Mouse (Mus musculus): Measurements from ENCODE around the gene Jpt1.
"Not testable (repeated sequence)": the region's sequence is repeated elsewhere in the genome, so short reads cannot be mapped to it uniquely, and the experiment has no call there.

The Jpt1 gene

DNA sequence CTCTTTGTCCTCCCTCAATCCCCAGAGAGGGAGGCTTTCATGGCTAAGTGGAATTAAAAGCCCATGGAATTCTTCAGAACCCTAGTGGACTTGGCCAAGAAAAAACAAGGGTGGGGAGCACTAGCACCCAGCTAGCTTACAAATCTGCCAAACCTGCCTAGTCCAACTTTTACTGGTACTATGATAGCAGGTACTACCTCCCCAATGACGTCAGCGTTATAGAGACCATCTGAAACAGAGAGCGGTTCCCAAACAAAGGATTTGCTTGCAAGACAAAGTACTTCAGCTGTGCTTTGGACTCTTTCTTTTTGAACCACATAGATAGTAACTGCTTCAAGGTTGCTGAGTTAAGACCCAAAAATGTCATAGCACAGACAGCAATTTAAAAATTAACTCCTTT, 2.2 kb downstream of the Jpt1 start:
- DNase-seq: no peak

GRCm38 (mm10) chr11:115511121-115511520, 3.1 kb downstream of the Jpt1 start:
- no peak for DNase-seq

DNA sequence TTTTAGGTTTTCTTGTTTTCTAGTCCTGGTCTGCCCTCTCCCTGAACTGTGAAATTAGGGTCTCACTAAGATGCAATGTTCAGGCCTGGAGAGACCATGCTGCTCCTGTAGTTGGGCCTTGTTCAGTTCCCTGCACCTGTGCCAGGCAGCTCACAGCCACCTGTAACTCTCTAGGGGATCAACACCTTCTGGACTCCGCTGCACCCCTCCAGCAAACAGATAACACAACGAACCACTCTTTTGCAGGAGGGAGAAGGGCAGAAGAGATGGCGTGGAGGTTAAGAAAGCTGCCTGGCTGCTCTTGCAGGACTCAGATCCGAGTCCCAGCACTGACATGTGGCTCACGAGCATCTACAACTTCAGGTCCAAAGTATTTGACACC, 3.7 kb downstream of the Jpt1 start:
- DNase-seq: no peak

DNA sequence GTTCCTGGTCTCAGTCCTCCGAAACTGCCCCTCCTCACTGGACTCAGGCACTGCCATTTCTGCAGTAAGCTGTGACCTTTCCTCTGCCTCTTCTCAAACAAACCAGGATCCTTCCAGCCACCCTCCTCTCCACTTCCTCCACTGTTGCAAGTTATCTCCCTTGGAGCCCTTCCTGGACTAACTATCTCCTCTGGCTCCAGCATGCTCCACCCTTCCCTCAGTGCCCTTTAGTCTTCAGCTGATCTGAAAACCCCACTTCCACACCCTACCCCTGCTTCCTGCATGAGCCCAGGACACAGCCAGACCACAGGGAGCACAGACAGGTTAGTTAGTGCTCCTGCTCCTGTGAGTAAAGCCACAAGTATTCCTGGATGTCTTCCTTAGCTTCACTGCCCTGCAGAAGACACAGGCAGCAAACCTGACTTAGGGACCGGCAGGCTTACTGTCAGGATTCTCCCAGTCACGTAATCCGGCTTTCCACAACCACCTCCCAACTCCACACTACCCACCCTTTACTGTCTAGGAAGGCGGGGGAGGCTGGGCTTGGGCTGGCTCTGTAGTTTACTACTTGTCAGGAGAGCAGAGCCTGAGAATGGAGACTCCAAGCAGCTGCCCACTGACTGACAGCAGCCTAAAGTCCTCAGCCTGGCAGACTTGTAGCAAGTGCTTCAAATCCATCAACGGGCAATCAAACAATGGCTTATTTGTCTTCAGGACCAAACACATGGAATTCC, 4.2 kb downstream of the Jpt1 start:
- DNase-seq: no peak

DNA sequence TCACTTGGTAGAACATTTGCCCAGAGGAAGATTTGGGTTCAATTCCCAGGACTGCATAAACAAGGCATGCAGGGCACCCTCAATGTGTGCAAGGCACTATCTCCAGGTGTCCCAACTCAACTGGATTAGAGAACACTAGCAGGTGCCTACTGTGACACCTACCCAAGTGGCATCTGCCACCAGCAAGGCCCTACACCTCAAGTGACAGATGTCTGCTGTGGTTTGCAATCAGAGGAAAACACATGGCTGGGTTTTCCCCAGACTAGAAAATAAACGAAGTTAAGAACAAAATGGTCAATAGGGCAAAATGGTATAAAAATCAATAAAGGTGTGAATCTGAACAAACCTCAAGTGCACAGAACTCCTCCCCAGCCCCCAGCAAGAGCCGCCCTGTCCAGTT, 6.1 kb downstream of the Jpt1 start:
- DNase-seq: no peak

GRCm38 (mm10) chr11:115506586-115506985, 7.6 kb downstream of the Jpt1 start:
- no peak for DNase-seq

DNA sequence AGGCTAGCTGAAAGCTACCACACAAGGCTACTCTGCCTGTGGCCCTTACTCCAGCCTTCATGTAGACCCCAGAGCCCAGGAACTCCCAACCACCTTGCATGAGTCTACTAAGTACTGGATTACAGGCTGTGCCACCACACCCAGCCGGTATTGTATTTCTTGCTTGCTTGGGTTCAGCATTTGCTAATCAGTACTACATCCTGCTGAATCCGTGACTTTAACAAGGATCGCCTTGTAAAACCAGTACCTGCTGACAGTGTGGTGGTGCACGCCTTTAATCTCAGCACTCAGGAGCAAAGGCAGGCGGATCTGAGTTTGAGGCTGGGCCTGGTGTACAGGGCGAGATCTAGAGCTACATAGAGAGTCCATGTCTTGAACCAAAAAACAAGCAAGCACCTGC, 11.6 kb downstream of the Jpt1 start:
- DNase-seq: no peak

DNA sequence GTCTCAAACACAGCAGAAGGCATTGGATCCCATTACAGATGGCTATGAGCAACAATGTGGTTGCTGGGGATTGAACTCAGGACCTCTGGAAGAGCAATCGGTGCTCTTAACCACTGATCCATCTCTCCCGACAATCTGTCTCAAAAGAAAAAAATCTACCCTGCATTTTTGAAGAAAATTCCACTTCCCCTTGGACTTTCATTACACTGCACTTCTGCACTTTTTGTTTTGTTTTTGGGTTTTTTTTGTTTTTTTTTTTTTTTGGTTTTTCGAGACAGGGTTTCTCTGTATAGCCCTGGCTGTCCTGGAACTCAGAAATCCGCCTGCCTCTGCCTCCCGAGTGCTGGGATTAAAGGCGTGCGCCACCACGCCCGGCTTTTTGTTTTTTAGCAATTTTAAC, 17.6 kb downstream of the Jpt1 start:
- DNase-seq: not testable (repeated sequence)

- no peak for DNase-seq
These were observed 21.8 kb downstream of the Jpt1 start for GRCm38 (mm10) chr11:115492387-115492786.

GRCm38 (mm10) chr11:115491356-115492083, 22.7 kb downstream of the Jpt1 start, which contains the start of gene Nt5c:
Nt5c (minus strand) TSS chr11:115491862.
- peak; percentile 88 for DNase-seq

DNA sequence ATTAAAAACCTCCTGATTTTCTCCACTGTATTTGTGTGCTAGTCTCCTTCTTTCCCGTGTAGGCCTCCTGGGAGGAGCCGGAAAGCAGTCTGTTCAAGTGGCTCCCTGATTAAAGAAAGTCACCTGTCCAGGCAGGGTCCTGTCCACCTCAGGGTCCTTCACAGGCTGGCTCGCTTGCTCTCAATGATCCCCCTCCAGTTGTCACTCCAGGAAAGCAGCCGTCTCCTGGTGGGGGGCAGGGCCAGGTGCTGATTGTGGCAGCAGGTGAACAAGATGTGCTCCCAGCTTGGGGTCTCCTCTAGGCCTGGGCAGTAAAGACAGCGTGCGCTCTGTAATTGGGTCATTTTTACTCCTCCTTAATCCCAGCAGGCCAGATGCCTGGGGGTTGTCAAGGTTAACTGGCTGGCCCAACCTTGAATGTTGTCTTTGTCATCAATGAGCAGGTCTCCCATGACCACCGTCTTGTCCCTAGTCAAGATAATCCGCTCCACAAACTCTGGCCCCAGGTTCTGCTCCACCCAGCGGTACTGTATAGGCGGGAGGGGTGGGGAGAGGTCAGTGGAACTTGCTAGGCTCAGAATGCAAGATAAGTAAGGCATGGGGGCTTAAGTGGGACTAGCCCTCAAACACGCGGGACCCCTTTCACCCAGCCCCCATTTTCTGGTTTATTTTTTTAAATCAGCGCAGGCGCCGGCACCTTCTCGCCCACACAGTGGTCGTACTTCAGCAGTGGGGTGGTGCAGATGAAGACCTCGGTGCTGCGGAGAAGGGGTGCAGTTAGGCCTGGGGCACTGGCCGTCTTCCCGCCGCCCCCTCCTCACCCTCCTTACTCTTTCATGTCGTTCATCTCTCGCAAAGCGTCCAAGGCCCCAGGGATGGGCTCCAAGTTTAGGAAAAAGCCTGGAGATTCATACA, 23.5 kb downstream of the Jpt1 start:
- DNase-seq: no peak

DNA sequence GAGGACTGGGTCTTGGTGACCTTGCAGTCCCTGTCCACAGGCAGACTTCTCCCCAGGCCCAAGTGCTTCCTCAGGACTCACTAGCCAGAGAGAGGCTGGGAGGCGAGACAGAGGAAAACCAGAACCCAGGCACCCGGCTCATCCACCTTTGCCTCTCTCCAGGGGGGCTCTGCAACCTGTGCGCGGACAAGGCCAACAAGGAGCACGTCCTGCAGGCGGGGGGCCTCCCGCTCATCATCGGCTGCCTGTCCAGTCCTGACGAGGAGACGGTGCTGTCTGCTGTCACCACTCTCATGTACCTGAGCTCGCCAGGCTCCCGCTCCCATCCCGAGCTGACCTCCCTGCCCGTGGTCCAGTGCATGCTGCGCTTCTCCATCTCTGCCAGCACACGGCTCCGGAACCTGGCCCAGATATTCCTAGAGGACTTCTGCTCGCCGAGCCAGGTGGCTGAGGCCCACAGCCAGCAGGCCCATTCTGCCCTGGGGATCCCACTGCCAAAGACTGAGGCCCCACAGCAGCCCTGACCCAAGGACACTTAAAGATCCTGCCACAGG, 25.6 kb downstream of the Jpt1 start:
- DNase-seq: no peak

GRCm38 (mm10) chr11:115485155-115485554, 29.0 kb downstream of the Jpt1 start:
- no peak for DNase-seq

DNA sequence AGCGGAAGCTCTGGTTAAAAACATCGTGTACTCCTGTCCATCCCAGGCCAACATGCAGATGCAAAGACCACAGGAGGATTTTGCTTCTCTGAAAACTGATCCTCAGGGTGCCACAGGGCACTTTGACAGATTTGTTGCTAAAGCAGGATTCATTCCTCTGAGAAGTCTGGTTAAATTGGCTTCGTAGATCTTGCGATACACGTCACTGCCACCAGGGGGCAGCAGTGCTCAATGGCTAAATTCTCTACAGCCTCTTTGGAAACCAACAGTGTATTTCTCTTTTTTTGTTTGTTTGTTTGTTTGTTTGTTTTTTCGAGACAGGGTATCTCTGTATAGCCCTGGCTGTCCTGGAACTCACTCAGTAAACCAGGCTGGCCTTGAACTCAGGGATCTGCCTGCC, 30.5 kb downstream of the Jpt1 start:
- DNase-seq: peak; percentile 77

- no peak for DNase-seq
These were observed 30.9 kb downstream of the Jpt1 start for GRCm38 (mm10) chr11:115483278-115483677.

DNA sequence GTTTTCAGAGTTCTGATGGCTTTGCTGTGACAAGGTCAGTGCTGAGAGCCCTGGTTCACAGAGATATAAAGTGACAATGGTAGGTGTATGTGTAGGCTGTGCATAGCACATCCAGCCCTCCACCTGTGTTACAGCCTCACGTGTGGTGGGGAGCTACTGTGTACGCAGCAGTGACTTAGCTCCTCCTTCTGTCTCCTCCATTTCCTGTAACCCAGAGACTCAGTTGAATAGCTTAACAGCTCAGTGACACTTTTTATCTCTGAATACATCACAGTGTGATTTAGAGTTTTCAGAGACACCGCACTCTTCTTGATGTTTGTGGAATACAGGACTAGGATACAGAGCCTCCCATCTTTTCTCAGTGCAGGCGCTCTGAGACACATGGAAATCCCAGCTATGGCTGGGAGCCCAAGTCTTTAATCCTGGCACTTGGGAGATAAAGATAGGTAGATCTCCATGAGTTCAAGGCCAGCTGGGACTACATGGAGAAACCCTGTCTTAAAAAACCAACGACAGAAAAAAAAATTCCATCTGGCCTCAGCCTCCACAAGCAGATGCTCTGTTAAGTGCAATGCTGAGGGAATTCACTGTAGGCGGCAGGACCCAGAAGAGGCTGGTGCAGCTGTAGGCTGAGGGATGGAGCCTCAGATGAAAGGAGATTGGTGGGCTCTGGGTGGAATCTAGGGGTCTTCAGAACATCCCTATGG, 32.5 kb downstream of the Jpt1 start:
- DNase-seq: no peak

- no peak for DNase-seq
These were observed 35.8 kb downstream of the Jpt1 start for GRCm38 (mm10) chr11:115478296-115478938.

DNA sequence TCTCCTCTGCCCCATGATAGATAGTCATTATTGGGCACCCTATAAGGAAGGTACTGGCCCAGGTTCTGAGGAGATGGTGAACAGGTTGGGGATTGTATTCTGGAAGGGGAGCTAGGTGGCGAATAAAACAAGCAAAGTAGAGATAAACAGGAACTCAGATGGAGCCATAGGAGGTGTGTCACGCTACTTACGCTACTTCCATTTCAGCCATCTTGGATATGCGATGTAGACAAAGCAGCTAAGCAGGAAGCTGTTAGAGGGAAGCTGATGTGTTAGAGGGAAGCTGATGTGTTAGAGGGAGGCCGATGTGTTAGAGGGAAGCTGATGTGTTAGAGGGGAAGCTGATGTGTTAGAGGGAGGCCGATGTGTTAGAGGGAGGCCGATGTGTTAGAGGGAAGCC, 36.8 kb downstream of the Jpt1 start:
- DNase-seq: not testable (repeated sequence)

- DNase-seq: not testable (repeated sequence)
These were observed 37.6 kb downstream of the Jpt1 start for GRCm38 (mm10) chr11:115476630-115477029.

DNA sequence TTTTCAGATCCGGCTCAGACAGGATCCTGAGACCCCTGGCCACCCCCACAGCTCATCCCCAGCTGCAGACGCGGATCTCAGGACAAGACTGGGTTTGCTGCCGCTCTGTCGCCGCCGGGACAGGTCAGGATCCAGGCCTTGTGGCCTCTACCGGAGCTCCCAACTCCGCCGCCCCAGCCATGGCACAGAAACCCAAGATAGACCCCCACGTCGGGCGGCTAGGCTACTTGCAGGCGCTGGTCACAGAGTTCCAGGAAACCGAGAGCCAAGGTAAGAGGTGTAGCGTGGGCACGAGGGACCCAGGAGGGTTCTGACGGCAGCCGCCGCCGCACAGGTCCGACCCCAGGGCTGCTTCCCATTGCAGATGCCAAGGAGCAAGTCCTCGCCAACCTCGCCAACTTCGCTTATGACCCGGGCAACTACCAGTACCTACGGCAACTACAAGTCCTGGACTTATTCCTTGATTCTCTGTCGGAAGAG, 38.4 kb downstream of the Jpt1 start:
- no peak for DNase-seq

DNA sequence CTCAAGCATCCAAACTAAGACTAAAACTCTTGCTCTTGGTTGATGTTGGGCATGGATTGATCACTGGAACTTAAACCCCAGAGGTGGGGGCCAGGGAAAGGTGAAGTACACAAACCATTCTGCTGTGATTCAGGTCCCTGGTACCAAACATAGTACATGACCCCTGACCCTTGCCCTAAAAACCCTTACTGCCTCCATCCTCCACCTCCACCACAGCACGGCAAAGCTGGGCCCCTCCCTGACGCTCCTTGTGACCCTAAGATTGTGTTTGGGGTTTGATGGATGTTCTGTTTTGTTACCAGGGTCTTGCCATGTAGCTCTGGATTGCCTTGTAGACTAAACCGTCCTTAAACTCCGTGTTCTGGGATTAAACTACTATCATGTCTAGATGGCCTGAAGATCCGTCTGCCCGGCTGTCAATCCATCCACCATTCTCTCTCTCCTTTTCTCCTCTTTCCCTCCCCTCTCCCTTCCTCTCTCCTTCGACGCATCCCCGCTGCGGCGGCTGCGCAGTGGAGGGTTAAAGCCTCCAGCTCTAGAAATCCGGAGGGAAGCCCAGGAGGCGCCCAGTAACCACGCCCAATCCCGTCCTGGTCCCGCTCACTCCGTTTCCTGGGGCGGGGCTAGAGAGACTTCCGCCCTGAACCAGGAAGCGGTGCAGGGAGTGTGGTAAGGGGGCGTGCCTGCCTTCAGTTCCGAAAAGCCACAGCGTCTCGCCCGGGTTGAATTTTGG, 39.0 kb downstream of the Jpt1 start, which contains the start of gene Armc7:
Gene Armc7, plus strand, starts transcription at position 643 of the 733 bp plus-strand sequence.
- DNase-seq: peak; percentile 97

Data from kidney, postnatal 14 days (tissue).